Mouse (Mus musculus): ENCODE results near the gene Prima1. TPM values are rescaled to one million over a fixed set of nuclear protein-coding genes. Genes with fewer than 3 reads are reported as not detected.

Prima1 gene
- polyA plus RNA-seq, 1 experiment = not detected

DNA sequence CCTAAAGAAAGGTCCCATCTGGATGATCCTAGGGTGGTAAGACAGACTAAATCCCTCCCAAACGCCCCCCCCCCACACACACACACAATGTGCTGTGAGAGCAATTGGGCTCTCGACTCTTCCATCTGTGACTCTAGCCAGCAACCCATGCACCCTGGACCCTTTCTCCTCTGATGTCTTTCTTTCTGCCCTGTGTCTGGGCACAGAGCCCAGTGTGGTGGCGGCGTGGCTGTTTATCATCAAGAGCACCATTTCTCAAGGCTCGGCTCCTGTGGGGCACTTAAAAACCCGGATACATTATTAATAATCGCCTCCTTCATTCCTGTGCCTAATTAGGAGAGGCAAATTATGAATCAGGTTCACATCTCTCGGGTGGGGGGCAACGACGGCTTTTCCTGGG lies 27.7 kb downstream of the Prima1 start:
- no peak overlapping the region for H3K4me2 ChIP-seq (ENCODE audit: low read depth)

DNA sequence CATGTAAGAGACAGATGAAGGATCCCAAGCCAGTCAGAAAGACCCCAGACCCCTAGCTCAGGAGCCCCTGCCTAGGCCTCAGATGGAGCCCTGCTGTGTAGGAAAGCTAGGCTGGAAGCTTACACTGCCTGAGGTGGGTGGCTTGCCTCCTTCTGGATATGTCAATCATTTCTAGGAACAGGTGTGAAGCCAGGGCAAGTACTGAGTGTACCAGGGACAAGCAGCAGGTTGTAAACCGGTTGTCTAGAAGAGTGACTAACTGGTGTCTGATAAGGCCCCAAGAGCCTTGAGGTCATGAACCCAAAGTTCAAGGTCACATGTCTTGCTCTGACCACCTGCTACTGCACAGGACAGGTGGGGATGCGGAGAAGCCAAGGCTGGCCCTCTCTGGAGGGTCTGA lies 28.4 kb downstream of the Prima1 start:
- Histone ChIP-seq H3K79me2 (ENCODE audit: control insufficient read depth, insufficient read depth) (no peaks in the 10 kb centered on the region), H3K27me3 (ENCODE audit: control insufficient read depth, insufficient read depth, insufficient read length) (no peaks in the 10 kb centered on the region), H3ac (ENCODE audit: control insufficient read depth, insufficient read length) (no peak overlapping the region), H3K4me2 (ENCODE audit: low read depth) (no peak overlapping the region), H3K4me3 (no peak overlapping the region), H3K36me3 (ENCODE audit: control insufficient read depth, insufficient read depth) (no peaks in the 10 kb centered on the region)
- TF ChIP-seq SRF (IDR thresholded peaks at IDR 0.05; ENCODE audit: control insufficient read depth, insufficient read length, low read depth) (no peak), MAX (IDR thresholded peaks at IDR 0.05; ENCODE audit: low read depth) (no peak), POLR2A (IDR thresholded peaks at IDR 0.05; ENCODE audit: insufficient read length, low read depth) (no peak), MYOD1 (IDR thresholded peaks at IDR 0.05; ENCODE audit: control insufficient read depth in 1 of 3, insufficient read length in 2 of 3, low read depth in 2 of 3) (no peak), POLR2AphosphoS2 (IDR thresholded peaks at IDR 0.05; ENCODE audit: insufficient read length, low read depth) (no peak), USF1 (IDR thresholded peaks at IDR 0.05; ENCODE audit: low read depth) (no peak), MYOG (IDR thresholded peaks at IDR 0.05; ENCODE audit: control insufficient read depth in 1 of 3, insufficient read depth in 1 of 3, insufficient read length in 2 of 3, low read depth in 2 of 3) (no peak), TCF3 (IDR thresholded peaks at IDR 0.05; ENCODE audit: insufficient read length, low read depth) (no peak), CEBPB (IDR thresholded peaks at IDR 0.05; ENCODE audit: insufficient read depth, poor library complexity, severe bottlenecking) (no peak), TCF12 (IDR thresholded peaks at IDR 0.05; ENCODE audit: insufficient read depth, poor library complexity, severe bottlenecking) (no peak), REST (IDR thresholded peaks at IDR 0.05; ENCODE audit: insufficient read depth, insufficient read length) (no peak), E2F4 (IDR thresholded peaks at IDR 0.05; ENCODE audit: insufficient read depth) (no peak)

More for the DNA sequence above, 27.7 kb downstream of the Prima1 start:
- no peaks in the 10 kb centered on the region for H3K79me2 ChIP-seq (ENCODE audit: control insufficient read depth, insufficient read depth)
- no peaks in the 10 kb centered on the region for H3K27me3 ChIP-seq (ENCODE audit: control insufficient read depth, insufficient read depth, insufficient read length)
- H3ac ChIP-seq (ENCODE audit: control insufficient read depth, insufficient read length) = no peak overlapping the region
- no peaks in the 10 kb centered on the region for H3K36me3 ChIP-seq (ENCODE audit: control insufficient read depth, insufficient read depth)
- TF ChIP-seq TCF3 (IDR thresholded peaks at IDR 0.05; ENCODE audit: insufficient read length, low read depth) (no peak), TCF12 (IDR thresholded peaks at IDR 0.05; ENCODE audit: insufficient read depth, poor library complexity, severe bottlenecking) (no peak), MYOD1 (IDR thresholded peaks at IDR 0.05; ENCODE audit: control insufficient read depth in 1 of 3, insufficient read length in 2 of 3, low read depth in 2 of 3) (no peak), REST (IDR thresholded peaks at IDR 0.05; ENCODE audit: insufficient read depth, insufficient read length) (no peak), SRF (IDR thresholded peaks at IDR 0.05; ENCODE audit: control insufficient read depth, insufficient read length, low read depth) (no peak), POLR2AphosphoS2 (IDR thresholded peaks at IDR 0.05; ENCODE audit: insufficient read length, low read depth) (no peak), MYOG (IDR thresholded peaks at IDR 0.05; ENCODE audit: control insufficient read depth in 1 of 3, insufficient read depth in 1 of 3, insufficient read length in 2 of 3, low read depth in 2 of 3) (no peak), CEBPB (IDR thresholded peaks at IDR 0.05; ENCODE audit: insufficient read depth, poor library complexity, severe bottlenecking) (no peak), POLR2A (IDR thresholded peaks at IDR 0.05; ENCODE audit: insufficient read length, low read depth) (no peak), E2F4 (IDR thresholded peaks at IDR 0.05; ENCODE audit: insufficient read depth) (no peak)
- H3K4me3 ChIP-seq = no peak overlapping the region

DNA sequence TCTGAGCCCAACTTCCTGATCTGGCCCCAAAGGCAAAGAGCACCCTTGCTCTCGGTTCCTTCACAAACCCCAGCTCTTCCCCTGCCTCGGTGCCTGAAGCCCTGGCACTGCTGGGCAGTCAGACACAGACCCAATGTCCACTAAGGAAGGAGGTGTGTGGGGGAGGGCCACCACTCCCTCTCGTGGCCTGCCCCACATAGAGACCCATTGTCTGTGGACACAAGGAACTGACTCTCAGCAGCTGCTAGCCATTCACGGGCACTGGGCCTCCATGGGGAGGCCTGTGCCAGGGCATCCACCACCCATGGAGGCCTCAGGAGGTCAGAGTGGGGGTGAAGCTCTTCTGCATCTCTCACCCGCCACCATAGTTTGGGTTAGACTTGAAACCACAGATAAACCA lies 30.9 kb downstream of the Prima1 start:
- Histone ChIP-seq H3K27me3 (ENCODE audit: control insufficient read depth, insufficient read depth, insufficient read length) (no peaks in the 10 kb centered on the region), H3K4me3 (no peak overlapping the region), H3K36me3 (ENCODE audit: control insufficient read depth, insufficient read depth) (no peaks in the 10 kb centered on the region), H3K4me2 (ENCODE audit: low read depth) (no peak overlapping the region), H3ac (ENCODE audit: control insufficient read depth, insufficient read length) (no peak overlapping the region), H3K79me2 (ENCODE audit: control insufficient read depth, insufficient read depth) (no peaks in the 10 kb centered on the region)
- TF ChIP-seq MYOG (IDR thresholded peaks at IDR 0.05; ENCODE audit: control insufficient read depth in 1 of 3, insufficient read depth in 1 of 3, insufficient read length in 2 of 3, low read depth in 2 of 3) = no peak
- TF ChIP-seq E2F4 (IDR thresholded peaks at IDR 0.05; ENCODE audit: insufficient read depth) = no peak
- TF ChIP-seq REST (IDR thresholded peaks at IDR 0.05; ENCODE audit: insufficient read depth, insufficient read length) = no peak
- no peak for TF ChIP-seq POLR2AphosphoS2 (IDR thresholded peaks at IDR 0.05; ENCODE audit: insufficient read length, low read depth)
- no peak for TF ChIP-seq POLR2A (IDR thresholded peaks at IDR 0.05; ENCODE audit: insufficient read length, low read depth)
- no peak for TF ChIP-seq MYOD1 (IDR thresholded peaks at IDR 0.05; ENCODE audit: control insufficient read depth in 1 of 3, insufficient read length in 2 of 3, low read depth in 2 of 3)

DNA sequence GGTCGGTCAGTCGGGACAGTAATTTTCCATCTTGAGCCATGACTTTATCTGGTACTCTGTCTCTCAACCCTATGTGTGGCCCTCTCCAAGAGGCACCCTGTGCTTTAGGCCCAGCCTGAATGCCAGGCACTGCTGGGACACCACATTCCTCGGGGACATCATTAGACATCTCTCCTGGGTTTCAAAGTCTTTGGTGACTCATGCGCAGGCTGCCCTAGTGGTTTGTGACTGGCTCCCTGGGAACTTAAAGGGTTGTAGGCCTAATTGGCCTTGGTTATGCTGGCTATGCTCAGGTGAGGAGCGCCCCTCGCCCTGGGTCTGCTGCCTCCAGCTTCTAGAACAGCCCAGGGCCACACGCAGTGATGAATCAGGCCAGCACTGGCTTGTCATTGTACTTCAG lies 32.4 kb downstream of the Prima1 start:
- Histone ChIP-seq H3K27me3 (ENCODE audit: control insufficient read depth, insufficient read depth, insufficient read length) (no peaks in the 10 kb centered on the region), H3ac (ENCODE audit: control insufficient read depth, insufficient read length) (no peak overlapping the region), H3K4me2 (ENCODE audit: low read depth) (no peak overlapping the region), H3K4me3 (no peak overlapping the region), H3K36me3 (ENCODE audit: control insufficient read depth, insufficient read depth) (no peaks in the 10 kb centered on the region), H3K79me2 (ENCODE audit: control insufficient read depth, insufficient read depth) (no peaks in the 10 kb centered on the region)
- TF ChIP-seq TCF12 (IDR thresholded peaks at IDR 0.05; ENCODE audit: insufficient read depth, poor library complexity, severe bottlenecking) (no peak), CEBPB (IDR thresholded peaks at IDR 0.05; ENCODE audit: insufficient read depth, poor library complexity, severe bottlenecking) (no peak), E2F4 (IDR thresholded peaks at IDR 0.05; ENCODE audit: insufficient read depth) (no peak), MYOD1 (IDR thresholded peaks at IDR 0.05; ENCODE audit: control insufficient read depth in 1 of 3, insufficient read length in 2 of 3, low read depth in 2 of 3) (no peak), REST (IDR thresholded peaks at IDR 0.05; ENCODE audit: insufficient read depth, insufficient read length) (no peak), TCF3 (IDR thresholded peaks at IDR 0.05; ENCODE audit: insufficient read length, low read depth) (no peak), MAX (IDR thresholded peaks at IDR 0.05; ENCODE audit: low read depth) (no peak), MYOG (IDR thresholded peaks at IDR 0.05; ENCODE audit: control insufficient read depth in 1 of 3, insufficient read depth in 1 of 3, insufficient read length in 2 of 3, low read depth in 2 of 3) (no peak), SRF (IDR thresholded peaks at IDR 0.05; ENCODE audit: control insufficient read depth, insufficient read length, low read depth) (no peak), POLR2A (IDR thresholded peaks at IDR 0.05; ENCODE audit: insufficient read length, low read depth) (no peak), USF1 (IDR thresholded peaks at IDR 0.05; ENCODE audit: low read depth) (no peak), POLR2AphosphoS2 (IDR thresholded peaks at IDR 0.05; ENCODE audit: insufficient read length, low read depth) (no peak)

DNA sequence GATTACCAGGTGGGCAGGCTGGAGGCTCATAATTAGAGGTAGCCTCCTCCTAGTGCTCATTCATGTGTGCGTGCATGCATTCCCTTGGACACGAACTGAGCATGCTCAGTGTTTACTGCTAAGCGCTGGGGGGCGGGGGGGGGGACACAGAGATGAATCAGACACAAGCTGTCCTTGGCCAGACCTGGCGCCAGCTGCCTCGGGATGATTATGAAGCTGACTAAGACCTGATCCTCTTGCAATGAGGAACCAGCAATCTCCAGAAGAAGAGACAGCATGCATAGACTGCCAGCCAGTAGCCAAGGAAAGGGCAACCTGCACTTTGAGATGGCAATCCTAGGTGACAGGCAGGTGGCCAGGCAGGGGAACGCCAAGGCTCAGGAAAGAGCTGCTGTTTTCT lies 36.4 kb downstream of the Prima1 start:
- Histone ChIP-seq H3ac (ENCODE audit: control insufficient read depth, insufficient read length) (no peak overlapping the region), H3K4me2 (ENCODE audit: low read depth) (no peak overlapping the region), H3K36me3 (ENCODE audit: control insufficient read depth, insufficient read depth) (no peaks in the 10 kb centered on the region), H3K27me3 (ENCODE audit: control insufficient read depth, insufficient read depth, insufficient read length) (no peaks in the 10 kb centered on the region), H3K4me3 (no peak overlapping the region), H3K79me2 (ENCODE audit: control insufficient read depth, insufficient read depth) (no peaks in the 10 kb centered on the region)
- no peak for TF ChIP-seq USF1 (IDR thresholded peaks at IDR 0.05; ENCODE audit: low read depth)
- TF ChIP-seq POLR2AphosphoS2 (IDR thresholded peaks at IDR 0.05; ENCODE audit: insufficient read length, low read depth) = no peak
- TF ChIP-seq MYOD1 (IDR thresholded peaks at IDR 0.05; ENCODE audit: control insufficient read depth in 1 of 3, insufficient read length in 2 of 3, low read depth in 2 of 3) = no peak
- TF ChIP-seq TCF3 (IDR thresholded peaks at IDR 0.05; ENCODE audit: insufficient read length, low read depth) = no peak
- TF ChIP-seq REST (IDR thresholded peaks at IDR 0.05; ENCODE audit: insufficient read depth, insufficient read length) = no peak
- no peak for TF ChIP-seq E2F4 (IDR thresholded peaks at IDR 0.05; ENCODE audit: insufficient read depth)
- no peak for TF ChIP-seq CEBPB (IDR thresholded peaks at IDR 0.05; ENCODE audit: insufficient read depth, poor library complexity, severe bottlenecking)
- no peak for TF ChIP-seq TCF12 (IDR thresholded peaks at IDR 0.05; ENCODE audit: insufficient read depth, poor library complexity, severe bottlenecking)
- TF ChIP-seq SRF (IDR thresholded peaks at IDR 0.05; ENCODE audit: control insufficient read depth, insufficient read length, low read depth) = no peak
- no peak for TF ChIP-seq MAX (IDR thresholded peaks at IDR 0.05; ENCODE audit: low read depth)
- TF ChIP-seq MYOG (IDR thresholded peaks at IDR 0.05; ENCODE audit: control insufficient read depth in 1 of 3, insufficient read depth in 1 of 3, insufficient read length in 2 of 3, low read depth in 2 of 3) = no peak
- TF ChIP-seq POLR2A (IDR thresholded peaks at IDR 0.05; ENCODE audit: insufficient read length, low read depth) = no peak
